Mouse (Mus musculus) myocyte (in vitro differentiated cells): ENCODE measurements around the gene Macrod1.

ENCODE experiments used
- E2F4 ChIP-seq: IDR thresholded peaks from one replicate; pipeline ENCODE4 v1.6.1; 2011; ENCODE audit warnings: mild to moderate bottlenecking, control low read depth, moderate library complexity; ENCODE audit not compliant: insufficient read depth
- MAX ChIP-seq: IDR thresholded peaks from one replicate; pipeline ENCODE4 v1.6.1; 2011; ENCODE audit warnings: low read depth, mild to moderate bottlenecking, control low read depth
- MYOD1 ChIP-seq, 3 experiments: IDR thresholded peaks; one replicate each; pipeline ENCODE4 v1.6.1; 2011; ENCODE audit warnings: control low read depth in 2 of 3, low read depth in 2 of 3, mild to moderate bottlenecking in 2 of 3, moderate library complexity in 1 of 3; ENCODE audit not compliant: insufficient read length in 2 of 3, control insufficient read depth in 1 of 3
- MYOG ChIP-seq, 3 experiments: IDR thresholded peaks; one replicate each; pipeline ENCODE4 v1.6.1; 2011; ENCODE audit warnings: control low read depth in 2 of 3, low read depth in 2 of 3, mild to moderate bottlenecking in 2 of 3; ENCODE audit not compliant: insufficient read length in 2 of 3, control insufficient read depth in 1 of 3, insufficient read depth in 1 of 3
- POLR2A ChIP-seq: IDR thresholded peaks from one replicate; pipeline ENCODE4 v1.6.1; 2011; ENCODE audit warnings: low read depth, mild to moderate bottlenecking, control low read depth, moderate library complexity; ENCODE audit not compliant: insufficient read length
- POLR2AphosphoS2 ChIP-seq: IDR thresholded peaks from one replicate; pipeline ENCODE4 v1.6.1; 2011; ENCODE audit warnings: low read depth, control low read depth; ENCODE audit not compliant: insufficient read length
- REST ChIP-seq: IDR thresholded peaks from one replicate; pipeline ENCODE4 v1.6.1; 2011; ENCODE audit warnings: mild to moderate bottlenecking, control low read depth, moderate library complexity; ENCODE audit not compliant: insufficient read depth, insufficient read length
- TCF12 ChIP-seq: IDR thresholded peaks from one replicate; pipeline ENCODE4 v1.6.1; 2011; ENCODE audit warnings: mild to moderate bottlenecking, control low read depth; ENCODE audit not compliant: poor library complexity, insufficient read depth, severe bottlenecking
- TCF3 ChIP-seq: IDR thresholded peaks from one replicate; pipeline ENCODE4 v1.6.1; 2011; ENCODE audit warnings: low read depth, control low read depth; ENCODE audit not compliant: insufficient read length
- USF1 ChIP-seq: IDR thresholded peaks from one replicate; pipeline ENCODE4 v1.6.1; 2011; ENCODE audit warnings: low read depth, mild to moderate bottlenecking, control low read depth, moderate library complexity

DNA sequence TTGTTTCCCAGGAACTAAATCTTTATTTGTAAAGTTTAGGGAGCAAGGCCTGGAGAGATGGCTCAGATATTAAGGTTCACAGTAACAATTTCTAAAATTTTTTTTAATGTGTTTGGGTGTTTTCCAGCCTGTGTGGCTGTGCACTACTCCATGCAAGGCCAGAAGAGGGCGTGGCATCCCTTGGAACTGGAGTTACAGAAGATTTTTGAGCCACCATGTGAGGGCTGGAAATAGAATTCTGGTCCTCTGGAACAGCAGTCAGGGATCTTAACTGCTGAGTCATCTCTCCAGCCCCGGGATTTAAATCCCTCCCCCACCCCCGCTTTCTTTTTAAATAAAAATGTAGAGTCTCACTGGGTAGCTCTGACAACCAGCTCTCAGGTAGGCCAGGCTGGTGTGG lies 1.4 kb upstream of the Macrod1 start:
- TF ChIP-seq POLR2A: no peak
- no peak for TF ChIP-seq REST
- TF ChIP-seq MYOG (IDR thresholded peaks at IDR 0.05; ENCODE audit: control insufficient read depth in 1 of 3, insufficient read depth in 1 of 3, insufficient read length in 2 of 3, low read depth in 2 of 3): no peak
- no peak for TF ChIP-seq POLR2AphosphoS2
- no peak for TF ChIP-seq USF1
- no peak for TF ChIP-seq TCF3
- TF ChIP-seq E2F4: no peak
- TF ChIP-seq TCF12: no peak
- no peak for TF ChIP-seq MYOD1 (IDR thresholded peaks at IDR 0.05; ENCODE audit: control insufficient read depth in 1 of 3, insufficient read length in 2 of 3, low read depth in 2 of 3)
- no peak for TF ChIP-seq MAX
